Mouse (Mus musculus) lung, adult 2 months (tissue): Measurements from ENCODE around the gene Nsmce3.

Experiments
- CTCF ChIP-seq: fragments of 200-500 bp; IDR thresholded peaks from 2 replicates; pipeline ENCODE4 v1.5.1; 2011; ENCODE audit warnings: mild to moderate bottlenecking, low read length, control low read depth; ENCODE audit not compliant: insufficient read depth
- POLR2A ChIP-seq: fragments of 200-500 bp; IDR thresholded peaks from 2 replicates; pipeline ENCODE4 v1.6.1; 2011; ENCODE audit warnings: low read depth, mild to moderate bottlenecking, control low read depth, low read length, borderline replicate concordance; ENCODE audit errors: extremely low read depth

GRCm38 (mm10) chr7:64884187-64884862 lies 11.5 kb upstream of the Nsmce3 start:
- TF ChIP-seq CTCF (no peak), POLR2A (no peak)
